Mouse (Mus musculus) c-Kit-negative CD71-positive TER-119-positive erythroid progenitor cells, embryonic 14.5 days (primary cell): Measurements from ENCODE around the gene Sh2d3c.

Experiments used
- DNase-seq: peaks from one replicate; pipeline ENCODE4 v3.0.0-alpha.2; 2013; ENCODE audit warnings: low read depth, low spot score

Gene Sh2d3c

GRCm38 (mm10) chr2:32724832-32725790 lies 4.3 kb downstream of the Sh2d3c start:
- no peak for DNase-seq

DNA sequence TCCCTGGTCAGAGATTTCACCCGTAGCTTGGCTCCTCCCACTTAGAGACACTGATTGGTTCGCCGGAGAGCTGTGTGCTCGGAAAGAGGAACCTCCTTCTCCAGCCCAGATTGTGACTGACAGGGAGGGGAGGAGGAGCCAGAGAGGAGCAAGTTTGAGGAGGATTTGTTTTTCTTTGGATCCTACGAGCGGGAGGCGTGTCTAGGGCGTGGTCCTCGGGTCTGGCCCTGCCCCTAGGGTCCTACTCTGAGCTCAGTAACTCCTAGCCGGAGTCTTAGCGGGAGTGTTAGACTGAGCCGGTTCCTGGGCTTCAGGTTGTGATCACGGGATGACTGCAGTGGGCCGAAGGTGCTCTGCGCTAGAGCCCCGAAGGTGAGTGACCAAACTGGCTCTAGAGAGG lies 6.6 kb downstream of the Sh2d3c start:
- DNase-seq: no peak

DNA sequence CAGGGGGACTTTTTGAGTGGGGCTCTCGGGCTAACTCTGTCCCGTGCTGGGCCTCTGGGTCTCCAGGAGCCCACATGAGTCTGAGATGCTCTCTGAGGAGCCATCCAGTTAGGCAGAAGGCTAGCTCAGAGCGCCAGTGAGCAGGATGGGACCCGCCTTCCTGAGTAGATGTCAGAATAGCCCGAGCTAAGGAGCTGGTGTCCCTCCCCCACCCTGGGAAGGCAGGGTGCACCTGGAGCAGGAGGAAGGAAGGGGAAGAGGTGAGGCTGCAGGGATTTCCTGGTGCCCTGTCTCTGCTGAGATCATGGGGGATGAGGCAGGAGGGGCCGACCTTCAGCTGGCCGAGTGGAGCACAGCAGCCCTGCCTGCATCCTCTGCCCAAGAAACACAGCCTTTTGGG lies 7.6 kb downstream of the Sh2d3c start:
- no peak for DNase-seq

GRCm38 (mm10) chr2:32729547-32729946 lies 8.7 kb downstream of the Sh2d3c start:
- no peak for DNase-seq

- DNase-seq: no peak
These were observed 10.0 kb downstream of the Sh2d3c start for GRCm38 (mm10) chr2:32730854-32731253.

DNA sequence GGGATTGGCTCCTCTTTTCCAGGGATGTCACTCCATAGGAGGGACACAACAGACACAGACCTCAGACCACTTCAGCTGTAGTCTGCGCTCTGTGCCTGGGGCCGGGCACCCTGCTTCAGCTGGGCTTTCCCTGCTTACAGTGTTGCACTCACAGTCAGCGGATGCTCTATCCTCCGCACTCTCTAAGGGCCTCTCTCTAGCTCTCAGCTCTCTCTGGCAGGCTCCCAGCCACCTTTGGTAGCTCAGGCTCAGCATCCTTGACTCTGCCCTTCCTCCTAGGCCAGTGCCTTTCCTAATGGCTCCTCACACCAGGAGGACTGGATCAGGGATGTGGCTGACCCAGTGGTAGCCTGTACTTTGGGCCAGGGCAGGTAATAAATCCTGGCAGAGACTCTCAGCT lies 11.1 kb downstream of the Sh2d3c start:
- no peak for DNase-seq

DNA sequence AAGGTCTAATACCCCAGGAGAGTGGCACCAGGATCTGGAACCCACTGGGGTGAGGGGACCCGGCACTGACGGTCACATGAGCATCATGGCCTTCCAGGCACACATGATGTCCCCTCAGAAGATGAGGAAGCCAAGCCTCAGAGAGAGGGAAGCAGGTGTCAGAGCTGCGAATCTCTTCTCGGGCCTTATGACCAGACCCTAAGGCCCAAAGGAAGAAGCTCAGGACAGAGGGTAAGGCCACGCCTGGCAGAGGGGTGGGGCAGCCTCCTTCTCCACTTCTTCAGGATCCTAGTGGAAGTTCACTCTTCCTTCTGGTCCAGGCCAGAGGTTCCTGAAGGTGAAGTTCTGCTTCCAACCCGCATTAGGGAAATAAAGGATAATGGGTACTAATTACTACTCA lies 11.8 kb downstream of the Sh2d3c start:
- no peak for DNase-seq

GRCm38 (mm10) chr2:32734480-32734879 lies 13.6 kb downstream of the Sh2d3c start:
- no peak for DNase-seq

- DNase-seq: no peak
These were observed 14.1 kb downstream of the Sh2d3c start for GRCm38 (mm10) chr2:32734933-32735332.

DNA sequence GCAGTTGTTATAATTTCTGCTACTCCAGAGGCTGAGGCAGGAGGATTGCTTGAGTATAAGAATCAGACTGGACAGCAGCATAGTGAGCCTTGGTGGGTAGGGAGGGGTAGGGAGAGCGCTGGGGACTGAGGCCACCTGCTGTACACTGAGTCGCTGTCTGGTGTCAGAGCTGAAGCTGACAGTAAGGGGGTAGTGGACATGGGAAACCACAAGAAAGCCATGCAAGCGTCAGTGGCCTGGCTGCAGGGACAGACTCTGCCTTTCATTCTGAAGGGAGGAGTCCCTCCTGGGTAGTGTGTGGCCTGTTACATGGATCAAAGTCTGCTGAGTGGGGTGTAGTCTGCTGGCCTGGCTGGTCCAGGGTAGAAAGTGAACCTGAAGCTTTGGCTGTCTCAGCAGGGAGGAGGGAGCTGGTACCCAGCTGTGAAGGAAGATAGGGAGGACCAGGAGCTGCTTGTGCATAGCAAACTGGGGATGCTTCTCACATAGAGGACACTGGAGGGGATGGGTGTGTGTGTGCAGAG lies 15.5 kb downstream of the Sh2d3c start:
- no peak for DNase-seq

DNA sequence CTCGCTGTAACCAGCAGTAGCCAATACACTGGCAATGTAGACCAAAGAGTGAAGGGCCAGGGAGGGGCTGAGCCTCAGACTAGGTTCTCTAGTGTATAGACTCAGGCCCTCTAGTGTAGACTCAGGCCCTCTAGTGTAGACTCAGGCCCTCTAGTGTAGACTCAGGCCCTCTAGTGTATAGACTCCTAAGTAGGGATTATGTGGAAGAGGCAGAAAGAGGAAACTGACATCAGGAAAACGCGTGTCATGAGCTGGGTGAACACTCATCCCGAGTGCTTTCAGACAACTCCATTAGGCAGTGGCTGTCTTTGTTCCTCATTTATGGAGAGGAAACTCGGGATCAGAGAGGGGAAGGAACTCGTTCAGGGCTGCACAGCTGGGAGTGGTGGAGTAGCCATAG lies 16.2 kb downstream of the Sh2d3c start:
- DNase-seq: no peak

DNA sequence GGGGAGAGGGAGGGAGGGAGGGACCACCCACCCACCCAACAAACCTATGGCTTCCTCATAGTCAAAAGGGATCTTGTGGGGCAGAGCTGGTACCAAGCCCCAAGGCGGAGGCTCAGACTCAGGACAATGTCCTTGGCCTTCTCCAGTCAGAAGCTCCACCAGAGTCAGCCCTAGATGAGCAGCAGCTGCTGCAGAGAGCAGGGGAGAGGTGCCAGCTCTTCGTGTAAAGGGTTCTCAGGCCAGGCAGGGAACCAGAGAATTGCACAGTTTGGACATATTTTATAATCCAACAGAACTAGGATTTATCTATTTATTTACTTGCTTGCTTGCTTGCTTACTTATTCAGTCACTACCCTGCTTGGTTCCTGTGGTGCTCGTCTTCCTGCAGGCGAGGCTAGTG lies 18.5 kb downstream of the Sh2d3c start:
- no peak for DNase-seq

GRCm38 (mm10) chr2:32740916-32741272 lies 20.0 kb downstream of the Sh2d3c start, which contains the start of gene 6330409D20Rik:
TSS of gene 6330409D20Rik (minus strand) at chr2:32741016.
- no peak for DNase-seq

GRCm38 (mm10) chr2:32741273-32742172 lies 20.7 kb downstream of the Sh2d3c start:
- no peak for DNase-seq

GRCm38 (mm10) chr2:32742173-32742531 lies 21.3 kb downstream of the Sh2d3c start:
- no peak for DNase-seq

DNA sequence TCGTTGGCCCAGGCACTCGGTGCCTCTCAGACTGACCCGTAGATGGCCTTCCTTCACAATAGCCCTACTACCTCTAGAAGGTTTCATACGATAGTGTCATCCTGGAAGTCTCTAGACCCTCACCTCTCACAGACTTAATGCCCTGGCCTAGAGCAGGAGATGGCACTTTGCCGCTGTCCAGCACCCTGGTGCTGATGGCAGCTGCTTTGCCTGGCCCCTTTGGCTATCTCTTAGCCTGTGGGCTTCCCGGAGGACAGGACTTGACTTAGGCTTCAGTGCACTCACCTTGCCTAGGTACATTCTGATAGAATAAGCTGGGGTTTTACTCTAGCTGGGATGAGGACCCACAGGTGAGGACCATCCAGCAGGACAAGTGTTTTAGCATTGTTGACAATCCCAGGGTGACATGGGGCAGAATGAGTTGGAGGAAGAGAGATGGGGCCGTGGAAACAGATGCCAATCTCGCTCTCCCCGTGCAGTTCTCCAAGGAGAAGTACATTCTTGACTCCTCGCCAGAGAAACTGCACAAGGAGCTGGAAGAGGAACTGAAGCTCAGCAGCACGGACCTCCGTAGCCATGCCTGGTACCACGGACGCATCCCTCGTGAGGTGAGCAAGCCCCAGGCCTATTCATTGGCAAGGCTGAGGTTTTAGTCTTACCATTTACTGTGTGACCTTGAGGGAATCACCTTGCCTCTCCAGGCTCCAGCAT lies 23.6 kb downstream of the Sh2d3c start:
- DNase-seq: no peak

- DNase-seq: no peak
These were observed 28.2 kb downstream of the Sh2d3c start for GRCm38 (mm10) chr2:32749082-32749481.

DNA sequence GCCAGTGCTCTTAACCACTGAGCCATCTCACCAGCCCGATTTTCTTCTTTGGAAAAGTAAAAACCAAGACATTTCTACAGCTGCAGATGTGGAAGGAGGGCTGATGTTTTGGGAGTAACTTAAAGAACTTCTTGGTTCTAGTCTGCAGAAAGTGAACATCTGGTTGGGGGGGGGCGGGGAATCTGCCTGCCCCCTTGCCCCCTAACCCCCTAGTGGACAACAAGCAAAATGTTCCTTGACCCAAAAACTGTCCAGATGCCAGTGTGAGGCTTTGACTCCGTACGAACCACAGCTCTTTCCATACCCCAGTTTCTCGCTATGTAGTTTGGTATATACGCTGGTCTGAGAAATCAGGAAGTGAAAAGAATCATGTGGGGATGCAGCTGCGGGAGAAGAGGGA lies 29.3 kb downstream of the Sh2d3c start:
- DNase-seq: no peak

- no peak for DNase-seq
These were observed 30.2 kb downstream of the Sh2d3c start for GRCm38 (mm10) chr2:32750887-32751664.

- no peak for DNase-seq
These were observed 30.8 kb downstream of the Sh2d3c start for GRCm38 (mm10) chr2:32751665-32752033.

GRCm38 (mm10) chr2:32752181-32752580 lies 31.3 kb downstream of the Sh2d3c start:
- DNase-seq: no peak
